Mouse (Mus musculus) myocyte (in vitro differentiated cells): Measurements from ENCODE around the gene Igf2r. TPM values are rescaled to one million over a fixed set of nuclear protein-coding genes. Genes with fewer than 3 reads are reported as not detected.

Source experiments
- H3K27me3 ChIP-seq: one replicate; pipeline ENCODE4 v1.6.1; 2011; ENCODE audit not compliant: control insufficient read depth, insufficient read depth, insufficient read length
- H3K36me3 ChIP-seq: one replicate; pipeline ENCODE4 v1.6.1; 2011; ENCODE audit not compliant: control insufficient read depth, insufficient read depth
- H3K4me2 ChIP-seq: one replicate; pipeline ENCODE4 v1.6.1; 2011; ENCODE audit warnings: low read depth, control low read depth
- H3K4me3 ChIP-seq: one replicate; pipeline ENCODE4 v1.5.1; 2011; ENCODE audit warnings: mild to moderate bottlenecking, control low read depth, moderate library complexity
- H3K79me2 ChIP-seq: one replicate; pipeline ENCODE4 v1.6.1; 2011; ENCODE audit not compliant: control insufficient read depth, insufficient read depth
- H3ac ChIP-seq: one replicate; pipeline ENCODE4 v1.6.1; 2011; ENCODE audit not compliant: control insufficient read depth, insufficient read length
- CEBPB ChIP-seq: IDR thresholded peaks from 2 replicates; pipeline ENCODE4 v1.6.1; 2011; ENCODE audit warnings: mild to moderate bottlenecking, moderate library complexity; ENCODE audit not compliant: poor library complexity, insufficient read depth, severe bottlenecking
- E2F4 ChIP-seq: IDR thresholded peaks from one replicate; pipeline ENCODE4 v1.6.1; 2011; ENCODE audit warnings: mild to moderate bottlenecking, control low read depth, moderate library complexity; ENCODE audit not compliant: insufficient read depth
- MAX ChIP-seq: IDR thresholded peaks from one replicate; pipeline ENCODE4 v1.6.1; 2011; ENCODE audit warnings: low read depth, mild to moderate bottlenecking, control low read depth
- MYOD1 ChIP-seq, 3 experiments: IDR thresholded peaks; one replicate each; pipeline ENCODE4 v1.6.1; 2011; ENCODE audit warnings: control low read depth in 2 of 3, low read depth in 2 of 3, mild to moderate bottlenecking in 2 of 3, moderate library complexity in 1 of 3; ENCODE audit not compliant: insufficient read length in 2 of 3, control insufficient read depth in 1 of 3
- MYOG ChIP-seq, 3 experiments: IDR thresholded peaks; one replicate each; pipeline ENCODE4 v1.6.1; 2011; ENCODE audit warnings: control low read depth in 2 of 3, low read depth in 2 of 3, mild to moderate bottlenecking in 2 of 3; ENCODE audit not compliant: insufficient read length in 2 of 3, control insufficient read depth in 1 of 3, insufficient read depth in 1 of 3
- POLR2A ChIP-seq: IDR thresholded peaks from one replicate; pipeline ENCODE4 v1.6.1; 2011; ENCODE audit warnings: low read depth, mild to moderate bottlenecking, control low read depth, moderate library complexity; ENCODE audit not compliant: insufficient read length
- POLR2AphosphoS2 ChIP-seq: IDR thresholded peaks from one replicate; pipeline ENCODE4 v1.6.1; 2011; ENCODE audit warnings: low read depth, control low read depth; ENCODE audit not compliant: insufficient read length
- REST ChIP-seq: IDR thresholded peaks from one replicate; pipeline ENCODE4 v1.6.1; 2011; ENCODE audit warnings: mild to moderate bottlenecking, control low read depth, moderate library complexity; ENCODE audit not compliant: insufficient read depth, insufficient read length
- SRF ChIP-seq: IDR thresholded peaks from one replicate; pipeline ENCODE4 v1.6.1; 2011; ENCODE audit warnings: low read depth; ENCODE audit not compliant: control insufficient read depth, insufficient read length
- TCF12 ChIP-seq: IDR thresholded peaks from one replicate; pipeline ENCODE4 v1.6.1; 2011; ENCODE audit warnings: mild to moderate bottlenecking, control low read depth; ENCODE audit not compliant: poor library complexity, insufficient read depth, severe bottlenecking
- TCF3 ChIP-seq: IDR thresholded peaks from one replicate; pipeline ENCODE4 v1.6.1; 2011; ENCODE audit warnings: low read depth, control low read depth; ENCODE audit not compliant: insufficient read length
- USF1 ChIP-seq: IDR thresholded peaks from one replicate; pipeline ENCODE4 v1.6.1; 2011; ENCODE audit warnings: low read depth, mild to moderate bottlenecking, control low read depth, moderate library complexity
- polyA plus RNA-seq: library from polyadenylated mRNA; unstranded; fragments of >200 nt; fragmentation: generic; extraction: Trizol; gene quantifications from one replicate; pipeline ENCODE4 v1.2.1, GENCODE M21; 2012; ENCODE audit warnings: missing spikeins

Gene Igf2r
- polyA plus RNA-seq, 1 experiment, result 21.6 TPM

- H3K79me2 ChIP-seq, result no peaks in the 10 kb centered on the region
- no peak overlapping the region for H3ac ChIP-seq
- peak in 2 of 3 experiments; percentile 1 to 29 for TF ChIP-seq MYOG (IDR thresholded peaks at IDR 0.05; ENCODE audit: control insufficient read depth in 1 of 3, insufficient read depth in 1 of 3, insufficient read length in 2 of 3, low read depth in 2 of 3)
- no peak for TF ChIP-seq TCF12
- TF ChIP-seq USF1, result peak; percentile 60
- TF ChIP-seq POLR2A, result no peak
- TF ChIP-seq TCF3, result no peak
- TF ChIP-seq POLR2AphosphoS2, result no peak
- no peak for TF ChIP-seq MYOD1 (IDR thresholded peaks at IDR 0.05; ENCODE audit: control insufficient read depth in 1 of 3, insufficient read length in 2 of 3, low read depth in 2 of 3)
- no peaks in the 10 kb centered on the region for H3K36me3 ChIP-seq
- H3K27me3 ChIP-seq, result no peaks in the 10 kb centered on the region
- H3K4me2 ChIP-seq, result no peak overlapping the region
- no peak overlapping the region for H3K4me3 ChIP-seq
Measured at GRCm38 (mm10) chr17:12710050-12710780, 59.2 kb downstream of the Igf2r start.

- Histone ChIP-seq H3K79me2 (no peaks in the 10 kb centered on the region), H3K4me2 (no peak overlapping the region), H3K4me3 (no peak overlapping the region), H3K27me3 (no peaks in the 10 kb centered on the region), H3K36me3 (no peaks in the 10 kb centered on the region), H3ac (no peak overlapping the region)
- no peak for TF ChIP-seq TCF12
- TF ChIP-seq USF1, result no peak
- no peak for TF ChIP-seq POLR2AphosphoS2
- TF ChIP-seq REST, result no peak
- TF ChIP-seq MYOD1 (IDR thresholded peaks at IDR 0.05; ENCODE audit: control insufficient read depth in 1 of 3, insufficient read length in 2 of 3, low read depth in 2 of 3), result no peak
- TF ChIP-seq TCF3, result no peak
- no peak for TF ChIP-seq E2F4
- TF ChIP-seq POLR2A, result no peak
- TF ChIP-seq MAX, result no peak
- TF ChIP-seq MYOG (IDR thresholded peaks at IDR 0.05; ENCODE audit: control insufficient read depth in 1 of 3, insufficient read depth in 1 of 3, insufficient read length in 2 of 3, low read depth in 2 of 3), result no peak
- TF ChIP-seq SRF, result no peak
- no peak for TF ChIP-seq CEBPB
Measured at GRCm38 (mm10) chr17:12708398-12708797, 61.1 kb downstream of the Igf2r start.

GRCm38 (mm10) chr17:12706590-12707049 is 62.8 kb downstream of the Igf2r start:
- TF ChIP-seq POLR2AphosphoS2 (no peak), REST (no peak), MYOG (IDR thresholded peaks at IDR 0.05; ENCODE audit: control insufficient read depth in 1 of 3, insufficient read depth in 1 of 3, insufficient read length in 2 of 3, low read depth in 2 of 3) (no peak), MAX (no peak), MYOD1 (IDR thresholded peaks at IDR 0.05; ENCODE audit: control insufficient read depth in 1 of 3, insufficient read length in 2 of 3, low read depth in 2 of 3) (no peak), SRF (no peak), TCF12 (no peak), POLR2A (no peak), TCF3 (no peak), E2F4 (no peak), CEBPB (no peak), USF1 (no peak)
- Histone ChIP-seq H3K27me3 (no peaks in the 10 kb centered on the region), H3ac (no peak overlapping the region), H3K79me2 (no peaks in the 10 kb centered on the region), H3K4me3 (no peak overlapping the region), H3K4me2 (no peak overlapping the region), H3K36me3 (no peaks in the 10 kb centered on the region)

GRCm38 (mm10) chr17:12702901-12703300 is 66.6 kb downstream of the Igf2r start:
- TF ChIP-seq REST (no peak), TCF3 (no peak), MAX (no peak), USF1 (no peak), TCF12 (no peak), MYOG (IDR thresholded peaks at IDR 0.05; ENCODE audit: control insufficient read depth in 1 of 3, insufficient read depth in 1 of 3, insufficient read length in 2 of 3, low read depth in 2 of 3) (no peak), SRF (no peak), E2F4 (no peak)
- no peak overlapping the region for H3K4me2 ChIP-seq
- no peaks in the 10 kb centered on the region for H3K79me2 ChIP-seq
- H3ac ChIP-seq, result no peak overlapping the region
- H3K27me3 ChIP-seq, result peaks cover 4% of the 10 kb centered on the region
- H3K4me3 ChIP-seq, result no peak overlapping the region
- H3K36me3 ChIP-seq, result no peaks in the 10 kb centered on the region

GRCm38 (mm10) chr17:12700373-12700772 is 69.1 kb downstream of the Igf2r start:
- Histone ChIP-seq H3K36me3 (no peaks in the 10 kb centered on the region), H3K4me3 (no peak overlapping the region), H3K27me3 (peaks cover 4% of the 10 kb centered on the region), H3K4me2 (no peak overlapping the region), H3K79me2 (no peaks in the 10 kb centered on the region), H3ac (no peak overlapping the region)
- no peak for TF ChIP-seq POLR2AphosphoS2
